Mouse (Mus musculus) ES-Bruce4 (cell line): Measurements from ENCODE around the gene Psmb7.

Source experiments
- CTCF ChIP-seq: IDR thresholded peaks from one replicate; pipeline ENCODE4 v1.8.1; 2011; ENCODE audit warnings: low read depth, low read length
- EP300 ChIP-seq: IDR thresholded peaks from 2 replicates; pipeline ENCODE4 v1.6.1; 2011; ENCODE audit warnings: low read depth, low read length; ENCODE audit not compliant: insufficient read depth
- POLR2A ChIP-seq: IDR thresholded peaks from one replicate; pipeline ENCODE4 v1.8.1; 2011; ENCODE audit warnings: low read length; ENCODE audit not compliant: insufficient read depth

GRCm38 (mm10) chr2:38610161-38610560 lies 33.7 kb downstream of the Psmb7 start:
- TF ChIP-seq CTCF (no peak), POLR2A (no peak), EP300 (no peak)
